Mouse (Mus musculus) adrenal gland, postnatal 10 days (tissue): ENCODE data around the gene Hoxc5. TPM values are rescaled to one million over a fixed set of nuclear protein-coding genes. Genes with fewer than 3 reads are reported as not detected.
A peak's percentile ranks its signal among the peaks of the same experiment; 100 is the strongest.

Source experiments
- DNase-seq: peaks from one replicate; pipeline ENCODE4 v3.0.0; 2021; ENCODE audit warnings: mixed read lengths
- total RNA-seq, 2 experiments: library from RNA; stranded (reverse); gene quantifications; 2 replicates each; pipeline ENCODE4 v1.2.3; 2021

Gene Hoxc5
- total RNA-seq, 2 experiments from 2014 or later = 5.5 to 6.9 TPM

DNA sequence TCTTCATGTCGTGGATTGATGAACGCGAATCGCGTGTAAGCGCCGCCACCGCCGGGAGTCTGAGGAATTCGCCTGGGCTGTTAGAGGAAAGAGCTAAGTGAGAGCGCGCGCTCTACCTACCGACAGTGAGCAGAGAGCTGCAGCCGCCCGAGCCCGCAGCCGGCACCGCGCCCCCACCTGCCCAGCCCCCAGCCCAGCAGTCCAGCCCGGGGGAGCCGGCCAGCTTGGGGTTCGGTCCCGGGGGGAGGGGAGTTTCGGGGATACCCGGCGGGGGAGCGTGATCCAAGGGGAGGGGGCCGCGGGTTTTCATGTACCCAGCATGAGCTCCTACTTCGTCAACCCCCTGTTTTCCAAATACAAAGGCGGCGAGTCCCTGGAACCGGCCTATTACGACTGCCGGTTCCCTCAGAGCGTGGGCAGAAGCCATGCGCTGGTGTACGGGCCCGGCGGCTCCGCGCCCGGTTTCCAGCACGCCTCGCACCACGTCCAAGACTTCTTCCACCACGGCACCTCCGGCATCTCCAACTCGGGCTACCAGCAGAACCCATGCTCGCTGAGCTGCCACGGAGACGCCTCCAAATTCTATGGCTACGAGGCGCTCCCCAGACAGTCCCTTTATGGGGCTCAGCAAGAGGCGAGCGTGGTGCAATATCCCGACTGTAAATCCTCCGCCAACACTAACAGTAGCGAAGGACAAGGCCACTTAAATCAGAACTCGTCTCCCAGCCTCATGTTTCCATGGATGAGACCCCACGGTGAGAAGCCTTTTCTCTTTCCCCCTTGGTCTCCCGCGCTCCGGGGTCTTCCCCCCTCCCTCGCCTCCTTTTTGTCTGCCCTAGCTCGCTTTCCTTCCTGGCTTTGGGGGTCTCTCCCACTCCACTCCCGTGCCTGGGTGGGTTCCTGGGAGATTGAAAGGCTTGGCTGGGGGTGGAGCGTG, 23.5 kb downstream of the Hoxc5 start, which contains the start of gene Hoxc8:
Hoxc8 (plus strand) TSS at position 147 of the 937 bp plus-strand sequence.
- peak; percentile 68 for DNase-seq

- DNase-seq = no peak
Measured at GRCm38 (mm10) chr15:102991782-102992181, 24.5 kb downstream of the Hoxc5 start.

DNA sequence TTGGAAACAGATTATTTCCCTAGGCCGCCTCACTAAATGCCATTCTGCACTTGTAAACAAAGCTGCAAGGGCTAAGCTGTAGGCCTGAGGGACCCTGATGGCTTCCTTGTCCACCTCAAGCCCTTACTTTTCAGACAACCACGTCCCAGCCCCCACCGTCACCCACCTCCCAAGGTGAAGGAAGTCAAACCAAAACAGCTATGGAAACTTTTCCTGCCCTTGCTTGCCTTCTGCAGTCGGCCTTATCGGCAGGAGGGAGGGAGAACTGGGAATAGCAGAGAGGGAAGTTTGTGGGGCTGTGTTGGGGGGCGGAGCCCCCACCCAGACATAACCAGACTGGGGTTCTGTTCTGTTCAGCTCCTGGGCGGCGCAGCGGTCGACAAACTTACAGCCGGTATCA, 25.0 kb downstream of the Hoxc5 start:
- DNase-seq = no peak

GRCm38 (mm10) chr15:102992863-102993262, 25.6 kb downstream of the Hoxc5 start:
- no peak for DNase-seq

DNA sequence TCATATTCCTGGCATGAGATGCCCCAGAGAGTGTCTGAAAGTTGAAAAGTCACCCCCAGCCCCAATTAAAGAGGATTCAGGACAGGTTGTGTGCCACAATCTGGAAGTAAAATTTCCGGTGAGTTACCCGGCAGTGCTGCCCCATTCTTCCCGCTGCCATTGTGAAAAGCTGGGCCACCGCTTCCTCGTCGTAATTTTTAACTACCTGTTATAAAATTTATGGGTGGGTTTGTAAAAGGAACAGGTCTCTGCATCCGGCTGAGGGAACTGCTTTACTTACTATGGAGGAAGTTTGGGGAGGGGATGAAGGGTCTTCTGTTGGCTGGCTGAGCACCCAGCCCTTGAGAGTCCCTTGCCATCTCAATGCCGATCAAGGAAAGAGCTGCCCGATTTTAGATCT, 29.3 kb downstream of the Hoxc5 start:
- no peak for DNase-seq

DNA sequence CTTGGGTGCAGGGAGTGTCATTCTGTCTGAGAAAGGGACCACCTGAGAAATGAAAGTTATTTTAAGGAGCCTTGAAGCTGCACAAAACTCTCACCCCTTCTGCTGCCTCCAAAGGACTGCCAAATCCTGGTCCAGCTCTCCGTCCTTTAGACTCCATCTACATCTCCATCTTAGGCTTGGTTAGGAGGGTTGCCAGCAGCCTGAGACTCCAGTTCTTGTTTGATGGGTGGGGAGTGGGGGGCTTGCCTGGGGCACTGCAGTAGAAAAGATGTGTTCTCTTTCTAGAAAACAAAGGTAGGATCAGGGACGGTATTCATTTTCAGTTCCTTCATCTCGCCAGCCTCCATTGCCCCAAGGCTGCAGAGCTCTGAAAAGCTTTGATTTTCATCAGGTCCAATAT, 30.2 kb downstream of the Hoxc5 start:
- no peak for DNase-seq

DNA sequence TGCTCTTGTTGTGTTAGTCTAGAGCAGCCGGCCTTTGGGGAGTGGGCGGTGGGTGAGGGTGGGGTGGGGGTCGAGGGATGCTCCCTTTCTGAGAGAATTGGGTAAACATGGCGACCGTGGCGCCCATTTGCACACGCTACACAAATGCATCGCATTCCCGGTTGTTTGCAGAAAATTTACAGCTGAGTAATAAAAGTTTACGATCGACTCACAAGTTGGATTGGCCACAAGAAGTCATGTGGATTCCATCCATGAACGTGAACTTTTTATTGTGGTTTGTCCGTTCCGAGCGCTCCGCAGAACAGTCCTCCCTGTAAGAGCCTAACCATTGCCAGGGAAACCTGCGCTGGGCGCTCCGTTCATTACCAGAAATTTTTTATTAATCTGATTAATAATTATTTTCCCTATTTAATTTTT, 30.7 kb downstream of the Hoxc5 start, which contains the start of gene Hoxc6:
Hoxc6 (plus strand) TSS at position 319 of the 417 bp plus-strand sequence.
- peak; percentile 64 for DNase-seq

DNA sequence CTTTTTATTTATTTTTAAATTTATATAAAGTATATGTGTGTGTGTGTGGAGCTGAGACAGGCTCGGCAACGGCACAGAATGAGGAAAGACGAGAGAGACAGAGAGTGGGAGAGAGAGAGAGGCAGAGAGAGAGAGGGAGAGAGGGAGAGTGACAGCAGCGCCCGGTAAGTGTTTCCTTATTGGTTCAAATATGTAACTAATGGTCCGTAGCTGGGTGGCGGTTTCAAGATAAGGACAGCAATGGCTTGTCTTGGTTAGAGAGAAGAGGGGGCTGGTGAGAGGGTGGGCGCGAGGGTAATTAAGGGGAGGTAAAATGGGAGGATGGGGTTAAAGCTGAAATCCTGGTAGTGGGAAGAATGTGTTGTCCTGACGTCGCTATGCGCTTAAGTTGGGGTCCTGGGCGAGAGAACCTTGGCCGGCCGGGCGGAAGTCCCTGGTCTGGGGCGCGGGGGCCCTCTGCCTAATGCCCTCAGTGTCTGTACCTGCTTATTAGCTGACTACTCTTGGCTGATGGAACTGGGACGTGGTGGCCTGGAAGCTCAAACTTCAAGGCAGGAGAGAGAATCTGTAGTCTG, 31.5 kb downstream of the Hoxc5 start:
- DNase-seq = no peak

DNA sequence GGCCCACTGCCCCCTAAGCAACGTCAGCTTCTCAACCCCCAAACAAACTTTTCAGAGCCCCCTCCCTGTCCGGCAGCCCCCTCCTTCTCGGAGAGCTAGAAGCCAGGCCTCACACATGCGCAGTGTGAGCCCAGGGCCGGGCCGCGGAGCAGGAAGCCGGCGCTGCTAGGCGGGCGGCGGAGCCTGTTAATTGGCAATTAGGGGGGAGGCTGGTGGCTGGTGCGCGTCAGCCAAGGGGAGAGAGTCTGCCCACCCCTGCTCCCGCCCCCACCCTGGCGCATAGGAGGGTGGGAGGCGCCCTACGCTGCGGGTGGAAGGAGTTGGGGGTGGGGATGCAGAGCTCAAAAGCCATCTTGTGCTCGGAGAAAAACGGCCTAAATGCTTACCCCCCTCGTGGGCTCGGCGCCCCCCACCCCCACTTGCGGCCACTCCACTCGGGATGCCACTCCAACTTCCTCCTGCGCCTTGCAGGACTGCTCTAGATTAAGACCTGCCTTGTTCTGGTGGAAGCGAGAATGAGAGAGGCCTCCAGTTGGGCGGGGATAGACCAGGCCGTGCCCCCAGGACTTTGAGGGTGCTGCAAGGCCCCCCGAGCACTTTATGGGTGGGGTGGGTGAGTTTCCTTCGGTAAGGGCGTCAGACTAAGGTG, 32.1 kb downstream of the Hoxc5 start:
- DNase-seq = peak; percentile 92

GRCm38 (mm10) chr15:102999955-103000354, 32.7 kb downstream of the Hoxc5 start:
- peak; percentile 62 for DNase-seq

- no peak for DNase-seq
Measured at GRCm38 (mm10) chr15:103000501-103000901, 33.3 kb downstream of the Hoxc5 start.

DNA sequence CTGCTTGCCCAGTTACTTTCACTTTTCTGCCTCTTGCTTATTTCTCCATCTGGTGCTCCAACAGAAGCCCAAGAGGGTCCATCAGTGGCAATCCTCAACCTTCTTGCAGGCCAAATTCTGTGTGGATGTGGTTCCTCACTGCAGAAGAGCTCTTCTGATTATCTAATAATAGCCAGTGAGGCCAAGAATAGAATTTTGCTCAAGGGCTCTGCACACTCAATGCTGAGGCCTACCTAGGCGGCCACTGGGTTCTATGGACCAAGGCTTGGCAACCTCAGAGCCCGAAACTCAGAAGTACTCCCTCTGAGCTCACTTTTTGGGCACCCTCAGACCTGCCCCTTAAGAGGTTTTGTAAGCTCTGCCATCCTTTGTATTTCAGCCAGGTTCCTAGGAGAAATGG, 34.1 kb downstream of the Hoxc5 start:
- no peak for DNase-seq

- DNase-seq = peak; percentile 63
Measured at GRCm38 (mm10) chr15:103002156-103002555, 34.9 kb downstream of the Hoxc5 start.

DNA sequence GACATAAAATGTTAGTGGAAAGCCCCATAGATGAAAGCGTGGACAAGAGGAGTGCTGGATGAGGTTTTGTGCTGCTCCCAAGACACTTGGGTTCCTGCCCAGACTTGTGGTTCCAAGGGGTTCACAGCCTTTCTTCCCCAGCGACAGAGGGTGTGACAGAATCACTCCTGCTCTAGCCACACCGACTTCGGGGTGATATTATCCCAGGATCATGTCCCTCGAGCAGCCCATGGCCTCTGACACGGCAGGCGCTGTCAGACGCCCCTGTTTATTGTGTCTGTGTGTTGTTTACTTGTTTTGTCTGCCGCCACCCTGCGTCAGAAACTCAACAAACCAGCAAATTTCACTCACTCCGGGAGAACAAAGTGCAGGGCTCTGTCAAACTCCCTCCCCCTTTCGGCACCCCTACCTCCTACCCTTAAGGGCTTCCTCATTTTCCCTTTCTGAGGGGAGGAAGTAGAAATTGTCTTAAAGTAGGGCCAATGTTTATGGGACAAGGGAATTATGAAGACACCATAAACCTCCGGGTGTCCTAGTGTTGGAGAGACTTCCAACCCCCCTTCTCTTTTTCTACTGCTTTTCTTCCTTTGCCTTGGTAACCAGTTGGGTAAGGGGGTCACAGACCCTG, 35.7 kb downstream of the Hoxc5 start:
- DNase-seq = peak; percentile 57

- DNase-seq = peak; percentile 74
Measured at GRCm38 (mm10) chr15:103005308-103005707, 38.1 kb downstream of the Hoxc5 start.

GRCm38 (mm10) chr15:103005797-103006196, 38.6 kb downstream of the Hoxc5 start:
- no peak for DNase-seq

DNA sequence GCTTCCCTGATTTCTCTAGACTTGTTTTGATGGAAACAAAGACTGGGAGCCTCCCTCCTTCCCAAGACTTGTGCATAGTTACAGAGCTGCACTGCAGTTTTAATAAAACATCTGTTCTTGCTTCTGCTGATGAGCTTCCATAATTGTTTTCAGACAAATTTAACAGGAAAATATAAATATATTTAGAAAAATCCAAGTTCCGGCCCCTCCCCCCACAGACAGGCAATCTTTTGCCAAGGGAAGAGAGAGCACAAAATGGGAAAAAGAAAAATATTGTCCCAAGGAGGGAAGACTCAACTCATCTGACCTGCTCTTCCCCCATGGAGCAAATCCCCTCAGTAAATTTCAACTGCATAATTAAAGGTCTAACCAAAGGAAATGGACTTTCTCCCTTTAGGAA, 39.1 kb downstream of the Hoxc5 start:
- no peak for DNase-seq

- DNase-seq = peak; percentile 80
Measured at GRCm38 (mm10) chr15:103009265-103010111, 42.2 kb downstream of the Hoxc5 start.

GRCm38 (mm10) chr15:103010112-103010846, 43.0 kb downstream of the Hoxc5 start:
- DNase-seq = peak; percentile 65

DNA sequence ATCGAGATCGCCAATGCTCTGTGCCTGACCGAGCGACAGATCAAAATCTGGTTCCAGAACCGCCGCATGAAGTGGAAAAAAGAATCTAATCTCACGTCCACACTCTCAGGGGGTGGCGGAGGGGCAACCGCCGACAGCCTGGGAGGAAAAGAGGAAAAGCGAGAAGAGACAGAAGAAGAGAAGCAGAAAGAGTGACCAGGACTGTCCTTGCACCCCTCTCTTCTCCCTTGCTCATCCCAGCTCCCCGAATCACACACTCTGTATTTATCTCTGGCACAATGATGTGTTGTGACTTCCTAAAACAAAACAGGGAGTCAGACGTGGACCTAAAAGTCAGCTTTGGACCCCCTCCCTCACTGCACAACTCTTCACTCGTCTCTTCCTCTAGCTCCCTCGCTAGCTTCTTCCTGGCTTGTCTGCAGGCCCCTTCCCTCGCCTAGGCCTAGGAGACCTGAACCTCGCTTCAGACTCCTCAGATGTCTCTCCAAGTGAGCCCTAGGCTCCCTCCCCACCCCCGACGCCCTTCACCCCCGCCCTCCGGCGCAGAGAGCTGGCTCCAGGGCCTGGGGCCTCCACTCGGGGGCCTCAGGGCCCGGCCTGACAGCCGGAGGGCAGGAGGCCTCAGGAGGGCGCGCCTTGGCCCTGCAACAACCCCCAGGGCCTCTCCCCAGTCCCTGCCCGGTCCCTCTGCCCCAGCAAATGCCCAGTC, 43.8 kb downstream of the Hoxc5 start:
- peak; percentile 67 for DNase-seq
